Mouse (Mus musculus) megakaryocyte, embryonic 14.5 days (primary cell): ENCODE data around the gene Afap1.

Experiments
- FLI1 ChIP-seq: IDR thresholded peaks from 2 replicates; pipeline ENCODE4 v1.6.1; 2012; ENCODE audit warnings: low read length, inconsistent platforms, mixed read lengths
- GATA1 ChIP-seq: IDR thresholded peaks from 3 replicates; pipeline ENCODE4 v1.6.1; 2012; ENCODE audit warnings: mixed read lengths, low read length, inconsistent platforms, borderline replicate concordance

DNA sequence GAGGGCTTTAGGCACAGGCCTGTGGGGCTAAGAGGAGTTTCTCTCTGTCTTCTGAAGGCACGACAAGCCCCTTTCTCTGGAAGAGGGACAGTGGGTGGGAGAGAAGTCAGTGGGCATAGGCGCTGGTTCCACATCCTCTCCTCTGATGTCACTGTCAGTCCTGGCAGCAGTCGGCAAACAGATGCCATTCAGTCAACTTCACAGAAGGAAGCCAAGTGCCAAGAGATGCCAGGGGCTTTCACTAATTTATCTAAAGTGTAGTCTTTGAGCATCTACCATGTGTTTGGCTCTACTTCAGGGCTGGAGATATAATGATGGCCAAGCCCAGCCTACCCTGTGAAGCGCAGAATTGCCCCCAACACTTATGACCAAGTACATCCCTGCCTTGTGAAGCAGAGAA, 39.7 kb upstream of the Afap1 start:
- TF ChIP-seq GATA1 (no peak), FLI1 (no peak)
